Mouse (Mus musculus) C2C12 (cell line): Measurements from ENCODE around the gene Cyp26b1. TPM values are rescaled to one million over a fixed set of nuclear protein-coding genes. Genes with fewer than 3 reads are reported as not detected.

Experiments
- H3K27me3 ChIP-seq: one replicate; pipeline ENCODE4 v1.6.1; 2011; ENCODE audit not compliant: control insufficient read depth, insufficient read depth, insufficient read length
- H3K36me3 ChIP-seq: one replicate; pipeline ENCODE4 v1.6.1; 2011; ENCODE audit not compliant: control insufficient read depth, insufficient read depth
- H3K4me3 ChIP-seq: one replicate; pipeline ENCODE4 v1.5.1; 2011; ENCODE audit warnings: mild to moderate bottlenecking, control low read depth; ENCODE audit not compliant: poor library complexity, insufficient read depth, severe bottlenecking
- H3K79me2 ChIP-seq: one replicate; pipeline ENCODE4 v1.6.1; 2011; ENCODE audit not compliant: control insufficient read depth, insufficient read depth
- H3K79me3 ChIP-seq: one replicate; pipeline ENCODE4 v1.6.1; 2011; ENCODE audit warnings: low read depth, control low read depth
- H3ac ChIP-seq: one replicate; pipeline ENCODE3; 2011; ENCODE audit warnings: low read depth; ENCODE audit not compliant: control insufficient read depth, insufficient read length
- CEBPB ChIP-seq: IDR thresholded peaks from one replicate; pipeline ENCODE4 v1.6.1; 2011; ENCODE audit warnings: low read depth, mild to moderate bottlenecking, control low read depth, moderate library complexity
- CTCF ChIP-seq: IDR thresholded peaks from one replicate; pipeline ENCODE4 v1.5.1; 2011; ENCODE audit not compliant: control insufficient read depth, insufficient read depth, insufficient read length
- FOSL1 ChIP-seq: IDR thresholded peaks from one replicate; pipeline ENCODE4 v1.8.0; 2011; ENCODE audit warnings: mild to moderate bottlenecking, low read length; ENCODE audit not compliant: poor library complexity, insufficient read depth, severe bottlenecking
- MAX ChIP-seq: IDR thresholded peaks from one replicate; pipeline ENCODE4 v1.6.1; 2011; ENCODE audit warnings: mild to moderate bottlenecking, control low read depth
- MYOD1 ChIP-seq: IDR thresholded peaks from one replicate; pipeline ENCODE4 v1.6.1; 2011; ENCODE audit warnings: low read depth; ENCODE audit not compliant: control insufficient read depth, insufficient read length
- MYOG ChIP-seq: IDR thresholded peaks from one replicate; pipeline ENCODE4 v1.6.1; 2011; ENCODE audit not compliant: control insufficient read depth, insufficient read length; ENCODE audit errors: extremely low read depth
- USF1 ChIP-seq: IDR thresholded peaks from one replicate; pipeline ENCODE4 v1.6.1; 2011; ENCODE audit warnings: low read depth, mild to moderate bottlenecking, control low read depth, moderate library complexity
- polyA plus RNA-seq: library from polyadenylated mRNA; unstranded; fragments of >200 nt; fragmentation: generic; extraction: Trizol; gene quantifications from one replicate; pipeline ENCODE4 v1.2.1, GENCODE M21; 2012; ENCODE audit warnings: missing spikeins

The Cyp26b1 gene
- polyA plus RNA-seq, 1 experiment = 4.4 TPM

- peaks cover 39% of the 10 kb centered on the region for H3K27me3 ChIP-seq
- no peak overlapping the region for H3ac ChIP-seq
- no peak overlapping the region for H3K4me3 ChIP-seq
- TF ChIP-seq MAX (no peak), MYOG (no peak), CTCF (no peak), FOSL1 (no peak), USF1 (no peak)
- no peaks in the 10 kb centered on the region for H3K79me2 ChIP-seq
- H3K79me3 ChIP-seq = no peaks in the 10 kb centered on the region
- no peaks in the 10 kb centered on the region for H3K36me3 ChIP-seq
Measured at GRCm38 (mm10) chr6:84581833-84582445, 11.8 kb downstream of the Cyp26b1 start.

GRCm38 (mm10) chr6:84580979-84581832, 12.5 kb downstream of the Cyp26b1 start:
- no peak overlapping the region for H3ac ChIP-seq
- no peaks in the 10 kb centered on the region for H3K79me3 ChIP-seq
- no peaks in the 10 kb centered on the region for H3K36me3 ChIP-seq
- TF ChIP-seq CTCF (no peak), MYOD1 (no peak), MYOG (no peak), CEBPB (no peak), MAX (no peak), USF1 (no peak), FOSL1 (no peak)
- H3K27me3 ChIP-seq = peaks cover 35% of the 10 kb centered on the region
- H3K79me2 ChIP-seq = no peaks in the 10 kb centered on the region
- no peak overlapping the region for H3K4me3 ChIP-seq

DNA sequence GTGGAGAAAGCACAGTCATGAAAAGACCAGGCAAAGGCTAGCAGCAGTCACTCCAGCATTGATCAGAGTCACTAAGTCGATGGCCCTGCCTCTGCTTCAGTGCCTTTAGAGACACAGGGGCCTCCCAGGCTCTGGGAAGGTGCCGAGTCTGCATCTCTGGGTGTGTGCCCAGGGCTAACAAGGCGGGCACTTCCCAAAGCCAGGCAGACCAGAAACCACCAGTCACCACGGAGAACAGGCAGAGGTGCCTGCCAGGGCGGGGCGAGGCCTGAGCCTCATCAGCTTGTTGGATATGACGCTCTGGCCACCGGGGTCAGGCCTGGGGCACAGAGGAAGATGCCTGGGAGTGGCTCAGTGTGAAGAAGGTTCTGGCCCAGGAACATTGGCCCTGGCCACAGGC, 14.2 kb downstream of the Cyp26b1 start:
- H3K27me3 ChIP-seq = peaks cover 20% of the 10 kb centered on the region
- H3K36me3 ChIP-seq = no peaks in the 10 kb centered on the region

GRCm38 (mm10) chr6:84578928-84579327, 14.8 kb downstream of the Cyp26b1 start:
- Histone ChIP-seq H3ac (no peak overlapping the region), H3K79me3 (no peaks in the 10 kb centered on the region), H3K4me3 (no peak overlapping the region), H3K79me2 (no peaks in the 10 kb centered on the region), H3K27me3 (peaks cover 17% of the 10 kb centered on the region), H3K36me3 (no peaks in the 10 kb centered on the region)
- no peak for TF ChIP-seq CEBPB
- peak; percentile 25 for TF ChIP-seq CTCF

More for the DNA sequence above, 14.2 kb downstream of the Cyp26b1 start:
- Histone ChIP-seq H3ac (no peak overlapping the region), H3K79me2 (no peaks in the 10 kb centered on the region), H3K79me3 (no peaks in the 10 kb centered on the region), H3K4me3 (no peak overlapping the region)
- TF ChIP-seq MYOD1 (no peak), FOSL1 (no peak), MYOG (no peak), CTCF (no peak), USF1 (no peak), MAX (no peak)

DNA sequence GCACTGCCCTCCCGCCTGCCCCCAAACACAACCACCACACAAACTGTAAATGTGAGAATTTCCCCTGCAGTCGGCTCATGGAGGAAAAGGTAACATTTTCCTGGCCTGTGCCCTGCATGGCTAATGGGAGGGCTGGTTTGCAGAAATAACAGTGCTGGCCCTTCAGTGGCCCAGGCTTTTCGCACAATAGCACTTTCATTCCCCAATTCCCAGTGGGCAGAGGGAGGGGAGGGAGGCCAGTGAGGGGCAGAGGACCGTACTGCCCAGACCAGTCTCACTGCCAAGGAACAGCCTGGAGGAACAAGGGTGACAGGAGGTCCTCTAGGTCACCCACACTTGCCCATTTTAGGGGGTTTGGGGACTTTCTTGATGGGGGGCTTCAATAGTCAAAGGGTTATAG, 15.8 kb downstream of the Cyp26b1 start:
- Histone ChIP-seq H3K36me3 (no peaks in the 10 kb centered on the region), H3K79me3 (no peaks in the 10 kb centered on the region), H3K4me3 (no peak overlapping the region), H3K79me2 (no peaks in the 10 kb centered on the region), H3K27me3 (peaks cover 13% of the 10 kb centered on the region), H3ac (no peak overlapping the region)
- TF ChIP-seq MYOD1 = no peak
- TF ChIP-seq MYOG = no peak
- TF ChIP-seq CEBPB = no peak
- TF ChIP-seq FOSL1 = no peak
- TF ChIP-seq CTCF = no peak
- no peak for TF ChIP-seq MAX
- TF ChIP-seq USF1 = no peak

GRCm38 (mm10) chr6:84573905-84574660, 19.6 kb downstream of the Cyp26b1 start:
- Histone ChIP-seq H3K4me3 (no peak overlapping the region), H3K36me3 (no peaks in the 10 kb centered on the region), H3K27me3 (peaks cover 8% of the 10 kb centered on the region), H3K79me2 (no peaks in the 10 kb centered on the region), H3K79me3 (no peaks in the 10 kb centered on the region), H3ac (no peak overlapping the region)
- TF ChIP-seq CEBPB (no peak), FOSL1 (no peak), CTCF (no peak), MYOG (no peak), MAX (no peak), MYOD1 (no peak), USF1 (no peak)
